Mouse (Mus musculus): ENCODE measurements around the gene Vtcn1.
A peak's percentile ranks its signal among the peaks of the same experiment; 100 is the strongest.

Gene Vtcn1

GRCm38 (mm10) chr3:100922506-100923375 is 97.5 kb downstream of the Vtcn1 start:
- no peak for DNase-seq

- DNase-seq = peak; percentile 24
Observed at GRCm38 (mm10) chr3:100924065-100924732, 98.9 kb downstream of the Vtcn1 start.

GRCm38 (mm10) chr3:100925176-100925575 is 99.9 kb downstream of the Vtcn1 start:
- DNase-seq = peak; percentile 29

DNA sequence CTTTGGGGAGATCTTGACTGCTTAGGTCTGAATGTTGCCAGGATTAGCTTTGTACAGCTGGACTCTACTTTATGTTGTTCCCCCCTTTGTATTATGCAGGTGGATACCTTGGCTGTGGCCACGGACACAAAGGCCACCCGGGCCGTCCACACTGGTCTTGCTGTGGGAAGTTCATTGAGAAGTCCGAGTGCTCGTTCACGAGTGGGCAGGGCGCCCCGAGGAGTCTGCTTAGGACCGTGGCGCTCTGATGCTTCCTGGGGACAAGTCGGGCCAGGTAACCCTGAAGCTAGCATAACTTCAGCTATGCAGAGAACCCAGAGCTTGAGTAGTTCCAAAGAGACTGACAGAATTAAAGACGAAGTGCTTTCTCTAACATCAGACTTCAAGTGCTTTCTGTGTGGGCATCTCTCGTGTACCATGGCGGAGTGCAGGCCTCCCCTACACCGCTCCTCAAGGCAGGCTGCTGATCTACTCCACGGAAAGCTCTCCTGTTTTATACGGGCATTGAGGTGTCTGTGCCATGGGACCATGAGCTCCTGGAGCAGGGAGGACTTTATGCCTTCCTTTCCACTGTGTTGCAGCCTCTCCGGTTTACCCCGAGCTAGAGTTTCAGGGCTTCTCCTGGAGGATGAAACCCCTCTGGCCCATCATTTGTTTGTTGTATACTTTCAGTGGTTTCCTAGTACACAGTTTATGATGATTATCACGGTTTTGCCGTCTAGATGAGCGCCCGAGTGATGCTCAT is 106.2 kb downstream of the Vtcn1 start:
- no peak for DNase-seq

GRCm38 (mm10) chr3:100932077-100932944 is 107.1 kb downstream of the Vtcn1 start:
- peak; percentile 41 for DNase-seq

DNA sequence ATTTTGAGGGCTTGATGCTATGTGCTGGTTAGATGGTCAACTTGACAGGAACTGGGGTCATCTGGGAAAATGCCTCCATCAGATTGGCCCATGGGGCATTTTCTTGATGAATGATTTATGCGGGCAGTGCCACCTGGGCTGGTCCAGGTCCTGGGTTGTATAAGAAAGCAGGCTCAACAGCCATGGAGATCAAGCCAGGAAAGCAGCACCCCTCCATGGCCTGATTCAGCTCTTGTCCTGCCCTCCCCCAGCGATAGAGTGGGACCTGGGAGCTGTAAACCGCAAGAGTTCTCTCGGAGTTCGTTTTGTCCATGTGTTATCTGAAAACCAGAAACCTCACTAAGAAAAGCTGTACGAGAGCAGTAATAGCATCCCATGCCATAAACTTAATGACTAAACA is 110.3 kb downstream of the Vtcn1 start:
- no peak for DNase-seq

DNA sequence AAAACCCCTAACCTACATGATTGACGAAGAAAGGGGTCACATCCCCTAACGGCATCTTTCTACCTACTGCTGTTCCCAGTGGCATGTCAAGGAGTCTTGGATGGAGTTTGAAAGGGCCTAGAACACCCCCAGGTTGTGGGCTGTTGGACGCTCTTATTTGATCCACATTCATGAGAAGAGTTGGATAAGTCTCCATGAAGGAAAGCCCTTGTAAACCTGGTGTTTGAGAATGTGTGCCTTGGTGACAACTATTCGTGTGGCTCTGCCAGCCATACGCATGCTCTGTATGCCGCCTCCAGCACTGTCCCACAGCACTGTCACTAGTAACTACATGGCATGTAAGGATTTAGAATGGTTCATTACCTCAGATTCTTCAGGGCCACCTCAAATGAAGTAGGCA is 110.9 kb downstream of the Vtcn1 start:
- DNase-seq = no peak

DNA sequence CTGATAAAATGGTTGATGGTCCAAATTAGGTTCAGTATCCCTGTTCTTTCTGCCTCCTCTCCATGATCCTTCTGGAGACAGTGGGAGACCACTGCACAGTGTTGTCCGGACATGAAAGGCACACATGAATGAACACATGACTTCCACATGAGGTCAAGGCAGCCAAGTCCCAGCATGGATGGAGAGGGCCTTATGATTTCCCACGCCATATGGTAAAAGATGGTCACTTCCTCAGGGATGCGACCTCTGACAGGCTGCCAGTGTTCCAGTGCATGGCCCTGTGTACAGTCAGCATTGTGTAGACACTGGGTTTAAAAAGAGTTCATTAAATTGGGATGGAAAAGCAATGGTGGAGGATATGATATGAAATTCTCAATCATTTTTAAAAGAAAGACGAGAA is 113.0 kb downstream of the Vtcn1 start:
- DNase-seq = no peak

GRCm38 (mm10) chr3:100940496-100941037 is 115.3 kb downstream of the Vtcn1 start:
- DNase-seq = no peak

All from lung, postnatal 10 days (tissue).